Mouse (Mus musculus) neural tube, embryonic 13.5 days (tissue): ENCODE data around the gene Dok7. TPM values are rescaled to one million over a fixed set of nuclear protein-coding genes. Genes with fewer than 3 reads are reported as not detected.
A peak's percentile ranks its signal among the peaks of the same experiment; 100 is the strongest.

Source experiments
- ATAC-seq: fragments of 200-750 bp; cut with Nextera tagmentation; 2 replicates; pipeline ENCODE4 v1.8.0; 2017; ENCODE audit warnings: low read depth, mild to moderate bottlenecking, moderate TSS enrichment, moderate library complexity
- H3K27ac ChIP-seq: fragments of 300-500 bp; sonication (generic); replicated peaks from 2 replicates; pipeline ENCODE4 v1.5.1; 2015; ENCODE audit warnings: moderate library complexity, mild to moderate bottlenecking, inconsistent platforms
- H3K27me3 ChIP-seq: fragments of 300-500 bp; sonication (generic); 2 replicates; pipeline ENCODE4 v1.6.1; 2015; ENCODE audit warnings: mild to moderate bottlenecking, inconsistent platforms
- H3K36me3 ChIP-seq: fragments of 300-500 bp; sonication (generic); 2 replicates; pipeline ENCODE4 v1.6.1; 2015; ENCODE audit warnings: mild to moderate bottlenecking, inconsistent platforms
- H3K4me1 ChIP-seq: fragments of 300-500 bp; sonication (generic); replicated peaks from 2 replicates; pipeline ENCODE4 v1.6.1; 2015; ENCODE audit warnings: inconsistent platforms
- H3K4me2 ChIP-seq: fragments of 300-500 bp; sonication (generic); 2 replicates; pipeline ENCODE4 v1.6.1; 2015; ENCODE audit warnings: inconsistent platforms, mild to moderate bottlenecking, moderate library complexity
- H3K4me3 ChIP-seq: fragments of 300-500 bp; sonication (generic); 2 replicates; pipeline ENCODE4 v1.5.1; 2015; ENCODE audit warnings: mild to moderate bottlenecking, inconsistent platforms
- H3K9ac ChIP-seq: fragments of 300-500 bp; sonication (generic); 2 replicates; pipeline ENCODE4 v1.6.1; 2015; ENCODE audit warnings: moderate library complexity, mild to moderate bottlenecking, inconsistent platforms
- H3K9me3 ChIP-seq: fragments of 300-500 bp; sonication (generic); 2 replicates; pipeline ENCODE4 v1.6.1; 2016; ENCODE audit warnings: inconsistent platforms
- WGBS: fragments of 180-500 bp; shearing (Covaris S2); methylation state at CpG from one replicate; pipeline ENCODE4 v1.1.7; 2015; 5-methylcytosine and 5-hydroxymethylcytosine counted together
- polyA plus RNA-seq: library from polyadenylated mRNA; unstranded; fragments of >200 nt; fragmentation: Nextera tagmentation; extraction: Ambion mirVana; gene quantifications from 2 replicates; pipeline ENCODE4 v1.2.1, GENCODE M21; 2015

Gene Dok7
- polyA plus RNA-seq, 1 experiment from 2014 or later = 3.7 TPM

GRCm38 (mm10) chr5:35103528-35103927 is 47.0 kb downstream of the Dok7 start:
- Histone ChIP-seq H3K4me1 (peaks cover 29% of the 10 kb centered on the region), H3K9ac (no peak overlapping the region), H3K36me3 (peaks cover 41% of the 10 kb centered on the region), H3K9me3 (no peaks in the 10 kb centered on the region), H3K27ac (no peak overlapping the region), H3K4me3 (no peak overlapping the region), H3K4me2 (peak overlapping the region; percentile 76), H3K27me3 (no peaks in the 10 kb centered on the region)
- no peak for ATAC-seq
- 88% methylated on average over 2 of the region's 2 CpGs for WGBS

- peak overlapping the region; percentile 82 for H3K9ac ChIP-seq
- WGBS = 63% methylated on average over 8 of the region's 8 CpGs
- peaks cover 33% of the 10 kb centered on the region for H3K36me3 ChIP-seq
Measured at GRCm38 (mm10) chr5:35104183-35104959, 47.8 kb downstream of the Dok7 start.

GRCm38 (mm10) chr5:35104960-35105921 is 48.7 kb downstream of the Dok7 start, which contains the start of gene Lrpap1:
Gene Lrpap1 (minus strand): TSS chr5:35105766.
- Histone ChIP-seq H3K9me3 (no peaks in the 10 kb centered on the region), H3K27ac (peak within 1 kb of the TSS; percentile 85), H3K36me3 (peaks cover 24% of the 10 kb centered on the region), H3K4me3 (peak within 1 kb of the TSS; percentile 64), H3K9ac (peak within 1 kb of the TSS; percentile 82), H3K4me2 (peak within 1 kb of the TSS; percentile 76), H3K27me3 (no peaks in the 10 kb centered on the region), H3K4me1 (peaks cover 29% of the 10 kb centered on the region)
- 1% methylated on average over 39 of the region's 39 CpGs for WGBS
- peak; percentile 96 for ATAC-seq

More at GRCm38 (mm10) chr5:35104183-35104959, 47.8 kb downstream of the Dok7 start:
- H3K4me1 ChIP-seq = peaks cover 29% of the 10 kb centered on the region
- no peak overlapping the region for H3K27ac ChIP-seq
- no peaks in the 10 kb centered on the region for H3K9me3 ChIP-seq
- no peaks in the 10 kb centered on the region for H3K27me3 ChIP-seq
- H3K4me2 ChIP-seq = peak overlapping the region; percentile 76
- H3K4me3 ChIP-seq = peak overlapping the region; percentile 64
- no peak for ATAC-seq

- H3K4me1 ChIP-seq = peaks cover 29% of the 10 kb centered on the region
- no peaks in the 10 kb centered on the region for H3K9me3 ChIP-seq
- peak overlapping the region; percentile 64 for H3K4me3 ChIP-seq
- peaks cover 17% of the 10 kb centered on the region for H3K36me3 ChIP-seq
- H3K27ac ChIP-seq = peak overlapping the region; percentile 80
- ATAC-seq = no peak; the same call in 1 of the 2 replicates
- H3K4me2 ChIP-seq = peak overlapping the region; percentile 76
- 7% methylated on average over 11 of the region's 11 CpGs for whole genome bisulfite sequencing
- H3K27me3 ChIP-seq = no peaks in the 10 kb centered on the region
- H3K9ac ChIP-seq = peak overlapping the region; percentile 82
Measured at GRCm38 (mm10) chr5:35105922-35106298, 49.3 kb downstream of the Dok7 start.

- WGBS = 59% methylated on average over 4 of the region's 4 CpGs
- H3K4me2 ChIP-seq = no peak overlapping the region
- H3K9me3 ChIP-seq = no peaks in the 10 kb centered on the region
- no peak for ATAC-seq
- no peaks in the 10 kb centered on the region for H3K36me3 ChIP-seq
- no peak overlapping the region for H3K27ac ChIP-seq
- H3K9ac ChIP-seq = no peak overlapping the region
- H3K4me1 ChIP-seq = no peaks in the 10 kb centered on the region
- H3K27me3 ChIP-seq = no peaks in the 10 kb centered on the region
- H3K4me3 ChIP-seq = no peak overlapping the region
Measured at GRCm38 (mm10) chr5:35112444-35112843, 55.9 kb downstream of the Dok7 start.

GRCm38 (mm10) chr5:35116002-35116401 is 59.4 kb downstream of the Dok7 start:
- no peaks in the 10 kb centered on the region for H3K9me3 ChIP-seq
- no peaks in the 10 kb centered on the region for H3K4me1 ChIP-seq
- no peaks in the 10 kb centered on the region for H3K27me3 ChIP-seq
- no peaks in the 10 kb centered on the region for H3K36me3 ChIP-seq
- no peak overlapping the region for H3K4me2 ChIP-seq
- no peak overlapping the region for H3K9ac ChIP-seq
- H3K27ac ChIP-seq = no peak overlapping the region
- no peak for ATAC-seq
- H3K4me3 ChIP-seq = no peak overlapping the region
- 81% methylated on average over 3 of the region's 3 CpGs for WGBS

GRCm38 (mm10) chr5:35117633-35118032 is 61.1 kb downstream of the Dok7 start:
- H3K27me3 ChIP-seq = no peaks in the 10 kb centered on the region
- 84% methylated on average over 3 of the region's 3 CpGs for WGBS

GRCm38 (mm10) chr5:35118418-35118817 is 61.9 kb downstream of the Dok7 start:
- H3K27me3 ChIP-seq = no peaks in the 10 kb centered on the region
- no peak for ATAC-seq
- no peak overlapping the region for H3K4me3 ChIP-seq
- no peaks in the 10 kb centered on the region for H3K9me3 ChIP-seq
- H3K27ac ChIP-seq = no peak overlapping the region
- H3K4me2 ChIP-seq = no peak overlapping the region
- no peaks in the 10 kb centered on the region for H3K4me1 ChIP-seq
- H3K36me3 ChIP-seq = no peaks in the 10 kb centered on the region
- H3K9ac ChIP-seq = no peak overlapping the region
- WGBS = 92% methylated on average over 2 of the region's 2 CpGs

More at GRCm38 (mm10) chr5:35117633-35118032, 61.1 kb downstream of the Dok7 start:
- Histone ChIP-seq H3K4me3 (no peak overlapping the region), H3K36me3 (no peaks in the 10 kb centered on the region), H3K4me2 (no peak overlapping the region), H3K4me1 (no peaks in the 10 kb centered on the region), H3K27ac (no peak overlapping the region), H3K9ac (no peak overlapping the region), H3K9me3 (no peaks in the 10 kb centered on the region)
- no peak for ATAC-seq

GRCm38 (mm10) chr5:35120024-35120423 is 63.5 kb downstream of the Dok7 start:
- no peaks in the 10 kb centered on the region for H3K4me1 ChIP-seq
- no peak overlapping the region for H3K9ac ChIP-seq
- H3K27ac ChIP-seq = no peak overlapping the region
- WGBS = 75% methylated on average over 8 of the region's 8 CpGs
- no peak overlapping the region for H3K4me3 ChIP-seq
- H3K4me2 ChIP-seq = no peak overlapping the region
- H3K36me3 ChIP-seq = no peaks in the 10 kb centered on the region
- no peak for ATAC-seq
- H3K9me3 ChIP-seq = no peaks in the 10 kb centered on the region
- H3K27me3 ChIP-seq = no peaks in the 10 kb centered on the region

- WGBS = 77% methylated on average over 16 of the region's 16 CpGs
- Histone ChIP-seq H3K4me3 (no peak overlapping the region), H3K4me1 (no peaks in the 10 kb centered on the region), H3K9me3 (no peaks in the 10 kb centered on the region), H3K36me3 (no peaks in the 10 kb centered on the region), H3K27me3 (no peaks in the 10 kb centered on the region), H3K9ac (no peak overlapping the region), H3K27ac (no peak overlapping the region), H3K4me2 (no peak overlapping the region)
- no peak for ATAC-seq
Measured at GRCm38 (mm10) chr5:35129208-35129607, 72.6 kb downstream of the Dok7 start.

GRCm38 (mm10) chr5:35129767-35130191 is 73.2 kb downstream of the Dok7 start:
- 95% methylated on average over 7 of the region's 7 CpGs for WGBS
- no peaks in the 10 kb centered on the region for H3K9me3 ChIP-seq
- H3K9ac ChIP-seq = no peak overlapping the region
- no peaks in the 10 kb centered on the region for H3K27me3 ChIP-seq
- H3K4me3 ChIP-seq = no peak overlapping the region
- H3K4me2 ChIP-seq = no peak overlapping the region
- no peak for ATAC-seq
- no peak overlapping the region for H3K27ac ChIP-seq
- H3K4me1 ChIP-seq = no peaks in the 10 kb centered on the region
- H3K36me3 ChIP-seq = no peaks in the 10 kb centered on the region

- no peak overlapping the region for H3K27ac ChIP-seq
- 28% methylated on average over 1 of the region's 1 CpGs for WGBS
- no peak overlapping the region for H3K9ac ChIP-seq
- 0 out of 2 replicates have a peak, but pooled peaks have one; percentile 28 for ATAC-seq
- H3K4me3 ChIP-seq = no peak overlapping the region
- no peaks in the 10 kb centered on the region for H3K27me3 ChIP-seq
- no peaks in the 10 kb centered on the region for H3K36me3 ChIP-seq
- H3K9me3 ChIP-seq = no peaks in the 10 kb centered on the region
- H3K4me2 ChIP-seq = no peak overlapping the region
- no peaks in the 10 kb centered on the region for H3K4me1 ChIP-seq
Measured at GRCm38 (mm10) chr5:35131237-35131636, 74.7 kb downstream of the Dok7 start.
